Mouse (Mus musculus) E14TG2a.4 (cell line): ENCODE results near the gene Rap1b.

Experiments used
- CTCF ChIP-seq: conservative IDR thresholded peaks from 2 replicates; pipeline ENCODE4 v1.5.1; 2014; ENCODE audit warnings: low read length
- NANOG ChIP-seq: IDR thresholded peaks from 2 replicates; pipeline ENCODE4 v1.6.1; 2014; ENCODE audit warnings: borderline replicate concordance, low read length, mixed read lengths

DNA sequence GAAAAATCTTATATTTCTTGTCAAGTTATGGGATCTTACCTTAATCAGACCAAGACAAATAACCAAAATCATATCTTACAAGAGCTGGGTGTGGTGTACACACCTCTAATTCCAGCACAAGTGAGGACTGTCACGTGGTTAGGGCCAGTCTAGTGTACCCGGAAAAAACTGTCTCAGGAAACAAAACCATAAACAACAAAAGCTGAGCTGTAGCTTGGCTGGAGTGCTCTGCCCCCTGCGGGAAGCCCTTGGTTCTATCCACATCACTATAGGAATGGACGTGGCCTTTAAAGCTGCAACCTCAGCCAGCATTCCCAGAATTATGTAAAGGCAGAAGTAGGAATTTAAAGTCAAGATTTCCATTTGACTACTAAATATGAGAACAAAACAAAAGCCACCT, 21.7 kb downstream of the Rap1b start:
- TF ChIP-seq CTCF (no peak), NANOG (no peak)
